Mouse (Mus musculus) skeletal muscle tissue, postnatal 0 days (tissue): Measurements from ENCODE around the gene Dhcr7. TPM values are rescaled to one million over a fixed set of nuclear protein-coding genes. Genes with fewer than 3 reads are reported as not detected.

Experiments used
- microRNA-seq, 2 experiments: library from miRNA; unstranded; fragments of <30 nt; microRNA quantifications; one replicate each; pipeline ENCODE4; 2016
- polyA plus RNA-seq: library from polyadenylated mRNA; unstranded; fragments of >200 nt; fragmentation: Nextera tagmentation; extraction: Ambion mirVana; gene quantifications from 2 replicates; pipeline ENCODE4 v1.2.1, GENCODE M21; 2015

Gene Dhcr7
- polyA plus RNA-seq, result 9.9 and 11.1 TPM in 2 replicates

GRCm38 (mm10) chr7:143822375-143823265 lies at the start of gene Dhcr7, which contains the start of gene Nadsyn1:
Gene Dhcr7 (plus strand): TSS chr7:143823145.
Gene Nadsyn1 (minus strand): TSS chr7:143822849.

DNA sequence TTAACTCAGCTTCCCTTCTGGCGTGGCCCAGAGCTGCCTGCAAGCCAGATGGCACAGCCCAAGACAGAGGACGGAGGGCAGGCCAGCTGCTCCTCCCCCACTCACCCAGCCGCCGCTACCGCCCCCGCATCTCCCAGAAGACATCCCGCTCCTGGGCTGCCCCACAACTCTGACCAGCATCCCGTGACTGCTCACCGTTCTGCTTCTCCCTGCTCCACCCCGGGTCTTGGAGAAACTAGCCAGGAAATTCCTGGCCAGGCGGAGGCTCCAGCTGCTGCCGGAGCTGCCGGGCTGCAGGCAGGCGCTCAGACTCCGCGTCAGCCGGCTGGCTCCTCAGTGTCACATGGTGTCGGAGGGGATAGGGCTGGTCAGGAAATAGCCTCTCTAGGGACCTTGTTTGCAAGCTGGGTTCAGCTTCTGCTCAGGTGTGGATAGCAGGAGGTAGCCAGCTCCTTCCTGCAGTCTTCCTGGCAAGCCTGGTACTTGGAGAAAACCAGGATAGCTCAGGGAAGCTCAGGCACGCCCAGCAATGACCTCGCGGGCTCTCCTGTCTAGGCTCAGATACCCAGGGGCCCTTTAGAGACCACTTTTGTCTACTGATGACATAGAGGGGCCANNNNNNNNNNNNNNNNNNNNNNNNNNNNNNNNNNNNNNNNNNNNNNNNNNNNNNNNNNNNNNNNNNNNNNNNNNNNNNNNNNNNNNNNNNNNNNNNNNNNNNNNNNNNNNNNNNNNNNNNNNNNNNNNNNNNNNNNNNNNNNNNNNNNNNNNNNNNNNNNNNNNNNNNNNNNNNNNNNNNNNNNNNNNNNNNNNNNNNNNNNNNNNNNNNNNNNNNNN lies 38.7 kb upstream of the Dhcr7 start, which contains the start of gene Mrgpre:
Gene Mrgpre (minus strand): TSS at position 505 of the 834 bp plus-strand sequence.

GRCm38 (mm10) chr7:143866538-143866937 lies 43.6 kb downstream of the Dhcr7 start, which contains the start of gene Gm498:
Gene Gm498 (plus strand): TSS chr7:143866838.

Small RNA genes within 50 kb of the gene (microRNA-seq; reads per million reads assigned to microRNA genes)
- gene Gm22064, result 0 reads per million in 2 experiments

Other genes starting within 250 kb of the Dhcr7 start
- 26.2 and 32.1 TPM in 2 replicates for gene Cars, start 223.1 kb upstream of the Dhcr7 start, polyA plus RNA-seq
- gene Tnfrsf26, start 194.4 kb upstream of the Dhcr7 start, polyA plus RNA-seq, result 0.32 and 0.37 TPM in 2 replicates
- gene Tnfrsf22, start 173.5 kb upstream of the Dhcr7 start, polyA plus RNA-seq, result 6.7 and 7.8 TPM in 2 replicates
- gene Tnfrsf23, start 137.3 kb upstream of the Dhcr7 start, polyA plus RNA-seq, result 6.8 and 6.9 TPM in 2 replicates
- 19.5 and 19.8 TPM in 2 replicates for gene Osbpl5, start 66.2 kb upstream of the Dhcr7 start, polyA plus RNA-seq
- gene Mrgprg, start 56.2 kb upstream of the Dhcr7 start, polyA plus RNA-seq, result not detected in 2 replicates
- gene Mrgpre, start 38.6 kb upstream of the Dhcr7 start, polyA plus RNA-seq, result 0.60 and 0.78 TPM in 2 replicates
- gene Nadsyn1, start 296 bp upstream of the Dhcr7 start, polyA plus RNA-seq, result 3.8 and 5.4 TPM in 2 replicates
- gene Gm498, start 43.7 kb downstream of the Dhcr7 start, polyA plus RNA-seq, result not detected in 2 replicates
- 0.02 and 0.12 TPM in 2 replicates for gene Shank2, start 178.8 kb downstream of the Dhcr7 start, polyA plus RNA-seq